Mouse (Mus musculus): ENCODE measurements at regions not wholly inside any gene's neighbourhood (a gene's known extent, or its start where the extent isn't known, plus 50 kb on each side); places are given as distances from the start of the nearest gene placed in this dataset.

- no peak for TF ChIP-seq POLR2AphosphoS5 (IDR thresholded peaks at IDR 0.05; ENCODE audit: insufficient replicate concordance, low read depth, low read length)
- no peak for TF ChIP-seq CTCF (IDR thresholded peaks at IDR 0.05; ENCODE audit: low read depth, low read length)
- no peak for TF ChIP-seq TAL1 (conservative IDR thresholded peaks at IDR 0.05; ENCODE audit: low read depth, low read length)
- TF ChIP-seq GATA1 (IDR thresholded peaks at IDR 0.05; ENCODE audit: borderline replicate concordance, low read length), result no peak
- no peak for TF ChIP-seq GATA2 (IDR thresholded peaks at IDR 0.05; ENCODE audit: borderline replicate concordance, low read depth, low read length)
These were observed 228.9 kb downstream of the Cog6 start for GRCm38 (mm10) chr3:52787964-52788760.
